Mouse (Mus musculus) midbrain, postnatal 0 days (tissue): Measurements from ENCODE around the gene Cnst. TPM values are rescaled to one million over a fixed set of nuclear protein-coding genes. Genes with fewer than 3 reads are reported as not detected.

Source experiments
- ATAC-seq: fragments of 200-750 bp; cut with Nextera tagmentation; 2 replicates; pipeline ENCODE4 v1.8.0; 2017; ENCODE audit warnings: moderate number of reproducible peaks, mild to moderate bottlenecking, moderate TSS enrichment, moderate library complexity; ENCODE audit not compliant: low FRiP score
- DNase-seq: peaks from one replicate; pipeline ENCODE4 v3.0.0-alpha.2; 2015; ENCODE audit warnings: low spot score
- H3K27ac ChIP-seq: fragments of 300-500 bp; sonication (generic); 2 replicates; pipeline ENCODE4 v1.5.1; 2014; ENCODE audit warnings: low read depth, mild to moderate bottlenecking, low read length, mixed read lengths
- H3K27me3 ChIP-seq: fragments of 300-500 bp; sonication (generic); 2 replicates; pipeline ENCODE4 v1.6.1; 2014; ENCODE audit warnings: low read length, control low read depth, mixed read lengths; ENCODE audit not compliant: insufficient read depth
- H3K36me3 ChIP-seq: fragments of 300-500 bp; sonication (generic); 2 replicates; pipeline ENCODE4 v1.6.1; 2014; ENCODE audit warnings: low read length, control low read depth, mixed read lengths; ENCODE audit not compliant: insufficient read depth
- H3K4me1 ChIP-seq: fragments of 300-500 bp; sonication (generic); 2 replicates; pipeline ENCODE4 v1.6.1; 2014; ENCODE audit warnings: mild to moderate bottlenecking, control low read depth, antibody characterized with exemption, low read length, mixed read lengths; ENCODE audit not compliant: insufficient read depth
- H3K4me2 ChIP-seq: fragments of 300-500 bp; sonication (generic); 2 replicates; pipeline ENCODE4 v1.6.1; 2014; ENCODE audit warnings: low read depth, mild to moderate bottlenecking, low read length, mixed read lengths; ENCODE audit not compliant: poor library complexity, severe bottlenecking
- H3K4me3 ChIP-seq: fragments of 300-500 bp; sonication (generic); 2 replicates; pipeline ENCODE4 v1.5.1; 2014; ENCODE audit warnings: low read depth, mild to moderate bottlenecking, low read length, moderate library complexity
- H3K9ac ChIP-seq: fragments of 300-500 bp; sonication (generic); replicated peaks from 2 replicates; pipeline ENCODE4 v1.6.1; 2014; ENCODE audit warnings: mild to moderate bottlenecking, low read length, moderate library complexity, mixed read lengths; ENCODE audit not compliant: poor library complexity, severe bottlenecking
- H3K9me3 ChIP-seq: fragments of 300-500 bp; sonication (generic); 2 replicates; pipeline ENCODE4 v1.6.1; 2016; ENCODE audit warnings: low read length, control low read depth
- CTCF ChIP-seq: IDR thresholded peaks from 2 replicates; pipeline ENCODE4 v1.5.1; 2016; ENCODE audit warnings: antibody characterized with exemption, mild to moderate bottlenecking
- WGBS: fragments of 180-500 bp; shearing (Covaris S2); extraction: QIAGEN DNeasy Blood & Tissue Kit; methylation state at CpG from one replicate; pipeline ENCODE4 v1.1.7; 2014; 5-methylcytosine and 5-hydroxymethylcytosine counted together
- polyA plus RNA-seq: library from polyadenylated mRNA; unstranded; fragments of >200 nt; fragmentation: Nextera tagmentation; extraction: Ambion mirVana; gene quantifications from 2 replicates; pipeline ENCODE4 v1.2.1, GENCODE M21; 2015
- total RNA-seq: library from RNA; depleted of rRNA; stranded (reverse); fragments of >200 nt; gene quantifications from 2 replicates; pipeline ENCODE4 v1.2.3, GENCODE M21; 2014

The Cnst gene
- total and polyA plus RNA-seq, 2 experiments from 2014 or later: 16.5 to 36.8 TPM

DNA sequence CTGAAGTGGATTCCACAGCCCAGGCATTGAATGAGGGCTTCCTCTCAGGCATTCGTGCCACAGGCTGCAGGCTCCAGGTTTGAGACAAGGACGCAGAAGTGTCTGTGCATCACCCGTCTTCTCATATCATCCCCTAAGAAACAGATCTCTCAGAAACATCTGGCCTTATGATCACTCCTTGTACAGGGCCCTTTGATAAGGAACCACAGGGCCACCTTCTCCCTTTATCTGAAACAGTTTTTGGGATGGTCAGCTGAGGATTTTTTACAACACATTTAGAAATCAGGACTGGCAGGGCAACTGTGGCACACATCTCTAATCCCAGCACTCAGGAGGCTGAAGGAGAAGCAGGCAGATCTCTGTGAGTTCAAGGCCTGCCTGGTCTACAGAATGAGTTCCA is 103.2 kb downstream of the Cnst start:
- Histone ChIP-seq H3K9me3 (no peaks in the 10 kb centered on the region), H3K27me3 (no peaks in the 10 kb centered on the region), H3K36me3 (no peaks in the 10 kb centered on the region), H3K4me3 (no peak overlapping the region), H3K9ac (no peak overlapping the region), H3K27ac (no peak overlapping the region), H3K4me1 (no peaks in the 10 kb centered on the region), H3K4me2 (no peak overlapping the region)
- WGBS: 68% methylated on average over 3 of the region's 3 CpGs
- no peak for TF ChIP-seq CTCF
- ATAC-seq: no peak
- DNase-seq: no peak

DNA sequence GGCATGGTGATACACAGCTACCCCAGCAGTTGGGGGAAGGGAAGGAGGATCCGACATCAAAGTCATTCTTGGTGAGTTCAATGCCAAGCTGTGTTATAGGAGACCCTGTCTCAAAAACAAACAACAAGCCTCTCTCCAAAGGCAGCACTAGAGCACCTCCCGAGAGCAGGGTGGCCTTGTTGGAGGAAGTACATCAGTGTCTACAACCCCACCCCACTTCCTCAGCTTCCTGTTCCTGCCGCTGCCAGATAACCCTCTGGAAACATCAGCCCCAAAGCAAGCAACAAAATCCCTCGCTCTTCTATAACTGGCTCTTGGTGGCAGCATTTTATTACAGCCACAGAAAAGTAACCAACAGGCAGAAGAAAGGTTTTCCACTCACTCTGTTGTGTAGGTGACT is 104.1 kb downstream of the Cnst start:
- WGBS: 78% methylated on average over 4 of the region's 4 CpGs
- no peak overlapping the region for H3K4me3 ChIP-seq
- no peak for ATAC-seq
- no peaks in the 10 kb centered on the region for H3K36me3 ChIP-seq
- no peaks in the 10 kb centered on the region for H3K9me3 ChIP-seq
- H3K4me1 ChIP-seq: no peaks in the 10 kb centered on the region
- no peak overlapping the region for H3K9ac ChIP-seq
- no peak overlapping the region for H3K27ac ChIP-seq
- no peak for DNase-seq
- H3K27me3 ChIP-seq: no peaks in the 10 kb centered on the region
- no peak overlapping the region for H3K4me2 ChIP-seq
- no peak for TF ChIP-seq CTCF

DNA sequence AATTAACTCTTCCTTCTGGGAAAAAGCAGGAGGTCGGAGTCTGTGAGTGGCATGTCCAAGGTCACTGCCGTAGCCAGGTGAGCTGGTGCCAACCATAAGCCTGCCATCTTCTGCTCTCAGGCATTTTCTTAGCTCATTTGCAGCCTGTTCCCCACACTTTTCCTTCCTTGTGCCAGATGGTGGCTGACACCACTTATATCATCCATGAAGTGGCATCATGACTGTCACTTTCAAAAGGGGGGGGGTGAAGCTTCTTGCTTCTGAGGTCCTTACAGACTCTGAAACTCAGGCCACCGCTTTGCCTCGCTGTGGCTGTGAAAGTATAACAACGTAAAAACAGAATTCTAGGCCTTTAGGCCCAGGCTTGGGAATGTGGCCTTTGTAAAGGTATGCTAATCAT is 105.1 kb downstream of the Cnst start:
- DNase-seq (no peak), ATAC-seq (no peak)
- Histone ChIP-seq H3K4me3 (no peak overlapping the region), H3K9ac (no peak overlapping the region), H3K9me3 (no peaks in the 10 kb centered on the region), H3K27me3 (no peaks in the 10 kb centered on the region), H3K27ac (no peak overlapping the region), H3K4me2 (no peak overlapping the region), H3K4me1 (no peaks in the 10 kb centered on the region), H3K36me3 (no peaks in the 10 kb centered on the region)
- no peak for TF ChIP-seq CTCF
- WGBS: 89% methylated on average over 5 of the region's 5 CpGs

DNA sequence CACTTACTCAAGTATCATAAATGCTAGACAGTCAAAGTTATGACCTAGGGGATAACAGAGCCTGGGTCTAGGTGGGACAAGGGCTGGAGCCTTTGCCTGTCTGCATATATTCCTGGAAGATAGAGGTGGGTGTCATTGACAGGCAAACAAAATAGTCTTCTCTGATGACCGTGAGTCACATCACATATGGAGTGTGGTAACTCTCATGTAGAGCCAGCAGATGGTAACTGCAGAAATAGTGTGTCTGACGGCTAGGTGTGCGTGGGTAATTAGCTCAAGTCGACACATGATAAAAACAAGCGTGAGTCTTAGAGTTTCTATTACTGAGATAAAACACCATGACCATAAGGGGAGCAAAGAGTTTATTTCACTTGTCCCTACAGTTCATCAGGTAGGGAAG is 116.9 kb downstream of the Cnst start:
- TF ChIP-seq CTCF: no peak
- Histone ChIP-seq H3K9ac (no peak overlapping the region), H3K36me3 (no peaks in the 10 kb centered on the region), H3K4me2 (no peak overlapping the region), H3K9me3 (no peaks in the 10 kb centered on the region), H3K27me3 (no peaks in the 10 kb centered on the region), H3K27ac (no peak overlapping the region), H3K4me3 (no peak overlapping the region), H3K4me1 (no peaks in the 10 kb centered on the region)
- DNase-seq (no peak), ATAC-seq (no peak)
- 91% methylated on average over 5 of the region's 5 CpGs for WGBS

DNA sequence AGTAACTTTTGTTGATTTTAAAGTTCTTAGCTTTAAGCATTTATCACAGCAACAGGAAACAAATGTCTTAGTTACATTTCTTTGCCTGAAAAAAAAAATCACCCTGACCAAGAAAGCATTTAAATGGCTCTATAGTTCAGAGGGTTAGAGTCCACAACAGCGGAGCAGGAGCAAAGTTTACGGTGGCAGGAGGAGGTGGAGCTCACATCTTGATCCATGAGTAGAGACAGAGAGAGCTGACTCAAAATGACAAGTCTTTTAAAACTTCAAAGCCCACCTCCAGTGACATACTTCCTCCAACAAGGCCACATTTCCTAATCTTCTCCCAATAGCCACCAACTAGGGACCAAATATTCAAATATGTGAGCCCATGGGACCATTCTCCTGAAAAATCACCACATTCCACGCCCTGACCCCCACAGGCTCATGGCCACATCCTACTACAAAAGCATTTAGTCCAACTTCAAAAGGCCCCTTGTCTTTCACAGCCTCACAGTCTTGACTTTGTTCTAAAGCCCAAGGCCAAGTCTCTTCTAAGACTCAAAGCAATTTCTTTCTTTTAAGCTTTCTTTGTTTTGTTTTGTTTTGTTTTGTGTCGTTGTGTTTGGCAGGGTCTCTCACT is 118.2 kb downstream of the Cnst start:
- 45% methylated on average over 4 of the region's 4 CpGs for WGBS
- DNase-seq: no peak
- no peak overlapping the region for H3K4me2 ChIP-seq
- H3K4me3 ChIP-seq: no peak overlapping the region
- TF ChIP-seq CTCF: no peak
- no peak for ATAC-seq
- H3K27ac ChIP-seq: no peak overlapping the region
- H3K27me3 ChIP-seq: no peaks in the 10 kb centered on the region
- H3K36me3 ChIP-seq: no peaks in the 10 kb centered on the region
- H3K9ac ChIP-seq: no peak overlapping the region
- peaks cover 4% of the 10 kb centered on the region; the same call in 1 of the 2 replicates for H3K4me1 ChIP-seq
- H3K9me3 ChIP-seq: no peaks in the 10 kb centered on the region

DNA sequence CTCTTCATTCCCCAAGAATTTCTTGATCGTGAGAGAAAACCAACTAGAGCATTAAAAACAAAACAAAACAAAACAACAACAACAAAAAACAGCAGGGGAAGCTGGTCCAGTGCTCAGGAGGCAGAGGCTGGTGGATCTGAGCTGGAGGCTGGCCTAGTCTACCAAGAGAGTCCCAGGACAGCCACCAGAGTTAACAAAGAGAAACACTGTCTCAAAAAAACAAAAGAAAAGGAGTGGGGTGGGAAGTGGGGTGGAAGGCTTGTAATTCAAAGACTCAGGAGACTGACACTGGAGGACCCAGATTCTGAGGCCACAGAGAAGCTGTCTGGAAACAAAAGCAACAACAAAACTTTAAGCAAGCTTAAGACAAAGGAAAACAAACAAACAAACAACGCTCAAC is 120.8 kb downstream of the Cnst start:
- no peaks in the 10 kb centered on the region for H3K27me3 ChIP-seq
- 0 out of 2 replicates have a peak, but pooled peaks cover 3% of the 10 kb centered on the region for H3K36me3 ChIP-seq
- H3K9ac ChIP-seq: no peak overlapping the region; the same call in 1 of the 2 replicates
- 63% methylated on average over 2 of the region's 2 CpGs for WGBS
- TF ChIP-seq CTCF: no peak
- no peaks in the 10 kb centered on the region for H3K9me3 ChIP-seq
- peak overlapping the region; percentile 72; the same call in 1 of the 2 replicates for H3K4me3 ChIP-seq
- H3K4me1 ChIP-seq: peaks cover 11% of the 10 kb centered on the region; the same call in 1 of the 2 replicates
- no peak for ATAC-seq
- no peak overlapping the region for H3K27ac ChIP-seq
- peak overlapping the region; percentile 68 for H3K4me2 ChIP-seq
- DNase-seq: no peak
